Comparison of ENCODE assay signal across 11 mouse cellular contexts in genomic region chr1:89364547-89365305, GRCm38 (mm10).
DNase-seq lines count a peak whose midpoint lies in the region; ATAC-seq and TF ChIP-seq lines count a peak whose summit lies in the region.
"Had no signal": no experiment of that assay in that cellular context is flagged by ENCODE, and none has a peak within 500 bp of the region (broad histone marks: within the 10 kb centered on the region; RNA-seq: fewer than 3 reads in every experiment).

No protein-coding gene starts in this region.

- no peaks in the 10 kb centered on the region for H3K36me3 ChIP-seq in midbrain, embryonic 11.5 days (ENCODE audit: control insufficient read depth, insufficient read depth, low read length)
- no peaks in the 10 kb centered on the region for H3K36me3 ChIP-seq in midbrain, embryonic 10.5 days
- no peaks in the 10 kb centered on the region for H3K36me3 ChIP-seq in splenic B cell, adult 2 months (ENCODE audit: control insufficient read depth, insufficient read depth, low read length, poor library complexity, severe bottlenecking)
- no peaks in the 10 kb centered on the region for H3K36me3 ChIP-seq in thymus, adult 2 months (ENCODE audit: control insufficient read depth, insufficient read depth, low read length)
- H3K36me3 ChIP-seq: liver, embryonic 12.5 days; neural tube, embryonic 12.5 days; stomach, embryonic 15.5 days had no signal

- H3K4me1 ChIP-seq in midbrain, embryonic 11.5 days (ENCODE audit: control insufficient read depth, insufficient read depth, low read length), result no peaks in the 10 kb centered on the region
- H3K4me1 ChIP-seq in midbrain, embryonic 10.5 days, result peaks cover 6% of the 10 kb centered on the region; the same call in 1 of the 2 replicates
- no peaks in the 10 kb centered on the region for H3K4me1 ChIP-seq in thymus, adult 2 months (replicated peaks; ENCODE audit: control insufficient read depth, insufficient read depth, low read length)
- H3K4me1 ChIP-seq: liver, embryonic 12.5 days; neural tube, embryonic 12.5 days; stomach, embryonic 15.5 days had no signal

- no peak for TF ChIP-seq POLR2A in thymus, adult 2 months (IDR thresholded peaks at IDR 0.05; ENCODE audit: control insufficient read depth, extremely low read depth, insufficient read depth, low read length, poor library complexity)

- H3K4me2 ChIP-seq in midbrain, embryonic 11.5 days, result no peak overlapping the region
- H3K4me2 ChIP-seq: liver, embryonic 12.5 days; neural tube, embryonic 12.5 days; stomach, embryonic 15.5 days had no signal

- DNase-seq in midbrain, embryonic 11.5 days (ENCODE audit: low spot score, missing footprints), result no peak
- DNase-seq in midbrain, embryonic 10.5 days (ENCODE audit: low spot score), result no peak
- DNase-seq in embryo, embryonic 10.5 days (ENCODE audit: low spot score), result peak; percentile 13
- peak; percentile 52 for DNase-seq in kidney, postnatal 10 days
- peak; percentile 1 for DNase-seq in splenic B cell, adult 2 months (ENCODE audit: low read depth, low spot score)
- no peak for DNase-seq in B cell, adult 2 months
- DNase-seq in thymus, adult 2 months, result no peak
- DNase-seq in ovary, adult 18-20 months (ENCODE audit: low spot score), result no peak

- H3K27me3 ChIP-seq in midbrain, embryonic 11.5 days (ENCODE audit: control insufficient read depth, insufficient read depth, low read length), result no peaks in the 10 kb centered on the region
- H3K27me3 ChIP-seq in midbrain, embryonic 10.5 days (ENCODE audit: low read depth, poor library complexity, severe bottlenecking), result no peaks in the 10 kb centered on the region
- H3K27me3 ChIP-seq in splenic B cell, adult 2 months (ENCODE audit: control insufficient read depth, insufficient read depth, low read length, poor library complexity, severe bottlenecking), result no peaks in the 10 kb centered on the region
- no peaks in the 10 kb centered on the region for H3K27me3 ChIP-seq in thymus, adult 2 months (ENCODE audit: control insufficient read depth, insufficient read depth, low read length)
- H3K27me3 ChIP-seq: neural tube, embryonic 12.5 days; stomach, embryonic 15.5 days had no signal

- ATAC-seq in midbrain, embryonic 11.5 days (ENCODE audit: low FRiP score), result 0 out of 2 replicates have a peak, but pooled peaks have one; percentile 46
- ATAC-seq: liver, embryonic 12.5 days had no signal

- no peak overlapping the region for H3K9ac ChIP-seq in midbrain, embryonic 11.5 days (ENCODE audit: low read length)
- H3K9ac ChIP-seq: liver, embryonic 12.5 days; neural tube, embryonic 12.5 days; stomach, embryonic 15.5 days had no signal

- TF ChIP-seq CTCF in thymus, adult 2 months (IDR thresholded peaks at IDR 0.05; ENCODE audit: borderline replicate concordance, control insufficient read depth, extremely low read depth, insufficient read depth, low read length, poor library complexity), result no peak

- no peaks in the 10 kb centered on the region for H3K9me3 ChIP-seq in midbrain, embryonic 11.5 days (ENCODE audit: control insufficient read depth, low read length)
- no peaks in the 10 kb centered on the region; the same call in 1 of the 2 replicates for H3K9me3 ChIP-seq in midbrain, embryonic 10.5 days (replicated peaks)
- H3K9me3 ChIP-seq: liver, embryonic 12.5 days; neural tube, embryonic 12.5 days; stomach, embryonic 15.5 days had no signal

- no peak overlapping the region for H3K4me3 ChIP-seq in midbrain, embryonic 11.5 days (ENCODE audit: low read depth, low read length)
- no peak overlapping the region for H3K4me3 ChIP-seq in midbrain, embryonic 10.5 days
- H3K4me3 ChIP-seq in thymus, adult 2 months (ENCODE audit: control insufficient read depth, insufficient read depth, low read length), result no peak overlapping the region
- H3K4me3 ChIP-seq: liver, embryonic 12.5 days; neural tube, embryonic 12.5 days; stomach, embryonic 15.5 days had no signal

- H3K27ac ChIP-seq in midbrain, embryonic 11.5 days (ENCODE audit: low read depth, low read length), result no peak overlapping the region
- H3K27ac ChIP-seq in midbrain, embryonic 10.5 days (replicated peaks), result no peak overlapping the region
- no peak overlapping the region for H3K27ac ChIP-seq in thymus, adult 2 months (ENCODE audit: control insufficient read depth, insufficient read depth, low read length)
- H3K27ac ChIP-seq: liver, embryonic 12.5 days; neural tube, embryonic 12.5 days; stomach, embryonic 15.5 days had no signal

- WGBS in midbrain, embryonic 11.5 days, result 69% methylated on average over 12 of the region's 12 CpGs
- WGBS in midbrain, embryonic 10.5 days, result 61% methylated on average over 12 of the region's 12 CpGs
- 88% methylated on average over 12 of the region's 12 CpGs for WGBS in thymus, adult 2 months

Comparison
In these comparisons a context has a peak if more than half of its experiments do, and no peak if none do; other contexts are left out.
1. DNase-seq: peak in embryo, embryonic 10.5 days (single experiment), kidney, postnatal 10 days (single experiment) and splenic B cell, adult 2 months (single experiment); none in midbrain, embryonic 11.5 days (single experiment), midbrain, embryonic 10.5 days (single experiment), B cell, adult 2 months (0 of 2), thymus, adult 2 months (single experiment) and ovary, adult 18-20 months (single experiment).